Mouse (Mus musculus): Measurements from ENCODE around the gene Hoxa2.

DNA sequence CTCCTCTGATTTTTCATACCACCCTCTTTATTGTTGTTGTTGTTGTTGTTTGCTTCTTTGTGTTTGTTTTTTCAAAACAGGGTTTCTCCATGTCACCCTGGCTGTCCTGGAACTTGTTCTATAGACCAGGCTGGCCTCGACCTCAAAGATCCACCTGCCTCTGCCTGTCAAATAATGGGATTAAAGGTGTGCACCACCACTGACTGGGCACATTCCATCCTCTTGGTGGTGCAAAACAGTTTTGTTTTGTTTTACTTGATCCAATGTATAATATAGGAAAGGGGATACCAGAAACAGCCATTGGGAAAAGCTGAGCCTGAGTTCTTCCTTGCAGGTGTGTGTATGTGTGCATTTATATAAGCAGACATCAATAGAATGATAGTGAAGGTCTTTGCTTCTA, 21.9 kb upstream of the Hoxa2 start:
- TF ChIP-seq CTCF (IDR thresholded peaks at IDR 0.05; ENCODE audit: insufficient read depth, low read depth, low read length) (no peak), POLR2A (IDR thresholded peaks at IDR 0.05; ENCODE audit: insufficient read depth, low read depth, low read length) (no peak)

Measured in olfactory bulb, adult 2 months (tissue).